Mouse (Mus musculus): ENCODE measurements around the gene Cacng7.

DNA sequence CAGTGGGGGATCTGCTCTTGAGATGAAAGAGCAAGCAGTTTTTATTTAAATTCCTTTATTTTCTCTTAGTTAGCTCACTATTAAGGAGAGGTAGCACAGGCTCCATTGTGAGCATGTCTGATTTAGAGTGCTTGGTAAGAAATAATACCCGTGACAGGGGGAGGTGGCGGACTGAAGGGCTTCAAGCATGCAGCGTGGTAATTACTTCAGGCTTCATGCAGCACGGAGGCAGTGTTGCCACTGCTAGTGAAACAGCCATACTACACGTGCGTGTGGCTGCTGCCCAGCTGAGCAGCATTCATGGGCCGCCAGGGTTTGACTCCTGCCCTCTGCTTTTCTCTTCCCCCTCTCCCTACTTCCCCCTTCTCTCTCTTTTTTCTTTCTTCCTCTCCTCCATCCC is 65.0 kb downstream of the Cacng7 start:
- TF ChIP-seq ZC3H11A (IDR thresholded peaks at IDR 0.05; ENCODE audit: borderline replicate concordance, low read depth, low read length) (no peak), ZNF384 (IDR thresholded peaks at IDR 0.05; ENCODE audit: low read depth, low read length) (no peak), MAFK (IDR thresholded peaks at IDR 0.05; ENCODE audit: insufficient read depth, low read depth, low read length) (no peak), CHD2 (IDR thresholded peaks at IDR 0.05; ENCODE audit: low read depth, low read length) (no peak)
